Comparison of ENCODE assay signal across 15 mouse cellular contexts in the genomic region with DNA sequence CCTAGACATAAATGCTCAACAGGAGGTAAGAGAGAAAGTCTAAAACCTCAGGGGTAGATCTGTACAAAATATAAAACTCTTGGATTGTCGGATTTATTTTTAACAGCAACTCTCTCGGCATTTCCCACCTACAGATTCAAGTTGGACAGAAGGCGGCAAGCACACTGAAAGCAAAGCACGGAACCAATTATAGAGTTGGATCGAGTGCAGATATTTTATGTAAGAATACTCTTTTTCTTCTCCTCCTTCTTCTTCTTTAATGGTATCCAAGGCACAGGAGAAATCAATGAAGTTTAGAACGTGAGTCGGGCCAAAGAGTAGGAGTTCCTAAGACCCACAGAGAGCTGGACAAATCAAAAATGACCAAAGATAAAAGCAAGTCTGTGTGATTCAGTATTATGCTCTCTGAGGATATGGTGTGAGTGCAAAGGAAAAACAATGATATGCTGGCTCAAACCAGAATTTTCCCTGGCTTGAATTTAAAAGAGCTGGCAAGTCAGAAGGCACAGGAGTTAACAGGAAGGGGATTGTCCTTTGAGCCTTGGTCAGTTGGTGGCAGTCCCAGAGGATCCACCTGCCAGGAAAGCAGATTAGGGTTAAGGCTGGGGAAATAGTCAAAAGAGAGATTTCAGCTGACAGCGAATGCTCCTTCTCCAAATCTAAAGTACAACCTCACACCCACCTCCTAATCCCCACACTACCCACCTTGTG.
DNase-seq lines count a peak whose midpoint lies in the region; ATAC-seq lines count a peak whose summit lies in the region.
"Had no signal": no experiment of that assay in that cellular context is flagged by ENCODE, and none has a peak within 500 bp of the region (broad histone marks: within the 10 kb centered on the region; RNA-seq: fewer than 3 reads in every experiment).

No protein-coding gene starts in this region.

- DNase-seq in midbrain, embryonic 11.5 days (ENCODE audit: low spot score, missing footprints): peak; percentile 60
- peak; percentile 20 to 57 for DNase-seq in left cerebral cortex, adult 18-20 months (ENCODE audit: low spot score in 2 of 2)
- peak; percentile 91 for DNase-seq in telencephalon, adult 2 months (ENCODE audit: low read depth, low spot score)
- DNase-seq in heart, adult 18-20 months: no peak
- DNase-seq in thymus, postnatal 25 days: no peak
- DNase-seq: adrenal gland, postnatal 25 days; cerebellum, adult 9-10 months; heart, adult 2 months; kidney, adult 9 months; kidney, postnatal 4 days; thymus, adult 2 months had no signal

- H3K4me1 ChIP-seq in forebrain, embryonic 16.5 days (replicated peaks; ENCODE audit: control insufficient read depth, insufficient read depth, low read length): no peaks in the 10 kb centered on the region
- peaks cover 4% of the 10 kb centered on the region; the same call in 1 of the 2 replicates for H3K4me1 ChIP-seq in forebrain, embryonic 15.5 days
- no peaks in the 10 kb centered on the region for H3K4me1 ChIP-seq in midbrain, embryonic 11.5 days (ENCODE audit: control insufficient read depth, insufficient read depth, low read length)
- peaks cover 2% of the 10 kb centered on the region for H3K4me1 ChIP-seq in midbrain, embryonic 15.5 days

- no peaks in the 10 kb centered on the region for H3K9me3 ChIP-seq in forebrain, embryonic 16.5 days (ENCODE audit: control insufficient read depth, low read length)
- no peaks in the 10 kb centered on the region for H3K9me3 ChIP-seq in forebrain, embryonic 15.5 days
- H3K9me3 ChIP-seq in midbrain, embryonic 11.5 days (ENCODE audit: control insufficient read depth, low read length): no peaks in the 10 kb centered on the region
- no peaks in the 10 kb centered on the region for H3K9me3 ChIP-seq in midbrain, embryonic 15.5 days

- H3K4me3 ChIP-seq in forebrain, embryonic 16.5 days (replicated peaks; ENCODE audit: low read length): no peak overlapping the region
- no peak overlapping the region for H3K4me3 ChIP-seq in forebrain, embryonic 15.5 days
- no peak overlapping the region for H3K4me3 ChIP-seq in midbrain, embryonic 11.5 days (ENCODE audit: low read depth, low read length)
- H3K4me3 ChIP-seq in midbrain, embryonic 15.5 days: no peak overlapping the region
- H3K4me3 ChIP-seq: heart, adult 2 months; myocyte had no signal

- 0 out of 2 replicates have a peak overlapping the region, but pooled peaks have one; percentile 0 for H3K27ac ChIP-seq in forebrain, embryonic 16.5 days (ENCODE audit: low read length)
- H3K27ac ChIP-seq in forebrain, embryonic 15.5 days (replicated peaks): no peak overlapping the region
- no peak overlapping the region for H3K27ac ChIP-seq in midbrain, embryonic 11.5 days (ENCODE audit: low read depth, low read length)
- H3K27ac ChIP-seq in midbrain, embryonic 15.5 days: no peak overlapping the region
- H3K27ac ChIP-seq: heart, adult 2 months had no signal

- ATAC-seq in forebrain, embryonic 16.5 days: no peak
- ATAC-seq in forebrain, embryonic 15.5 days (replicated peaks): no peak
- no peak for ATAC-seq in midbrain, embryonic 11.5 days (ENCODE audit: low FRiP score)
- ATAC-seq in midbrain, embryonic 15.5 days (replicated peaks): no peak

- H3K36me3 ChIP-seq in forebrain, embryonic 16.5 days (ENCODE audit: control insufficient read depth, insufficient read depth): no peaks in the 10 kb centered on the region
- no peaks in the 10 kb centered on the region for H3K36me3 ChIP-seq in forebrain, embryonic 15.5 days
- H3K36me3 ChIP-seq in midbrain, embryonic 11.5 days (ENCODE audit: control insufficient read depth, insufficient read depth, low read length): no peaks in the 10 kb centered on the region
- no peaks in the 10 kb centered on the region for H3K36me3 ChIP-seq in midbrain, embryonic 15.5 days (replicated peaks)

- H3K9ac ChIP-seq in forebrain, embryonic 16.5 days (replicated peaks; ENCODE audit: low read depth, low read length): no peak overlapping the region
- no peak overlapping the region for H3K9ac ChIP-seq in forebrain, embryonic 15.5 days (replicated peaks)
- no peak overlapping the region for H3K9ac ChIP-seq in midbrain, embryonic 11.5 days (ENCODE audit: low read length)
- no peak overlapping the region for H3K9ac ChIP-seq in midbrain, embryonic 15.5 days

- no peak overlapping the region for H3K4me2 ChIP-seq in forebrain, embryonic 16.5 days (ENCODE audit: low read length)
- H3K4me2 ChIP-seq in forebrain, embryonic 15.5 days (replicated peaks): no peak overlapping the region
- H3K4me2 ChIP-seq in midbrain, embryonic 11.5 days: no peak overlapping the region
- H3K4me2 ChIP-seq in midbrain, embryonic 15.5 days: no peak overlapping the region

- WGBS in forebrain, embryonic 16.5 days: 83% methylated on average over 8 of the region's 8 CpGs
- 88% methylated on average over 8 of the region's 8 CpGs for WGBS in forebrain, embryonic 15.5 days
- 91% methylated on average over 8 of the region's 8 CpGs for WGBS in midbrain, embryonic 11.5 days
- 85% methylated on average over 8 of the region's 8 CpGs for WGBS in midbrain, embryonic 15.5 days

- H3K27me3 ChIP-seq in forebrain, embryonic 16.5 days (replicated peaks; ENCODE audit: control insufficient read depth, insufficient read depth, low read length): no peaks in the 10 kb centered on the region
- H3K27me3 ChIP-seq in forebrain, embryonic 15.5 days: no peaks in the 10 kb centered on the region
- peaks cover 48% of the 10 kb centered on the region for H3K27me3 ChIP-seq in midbrain, embryonic 11.5 days (ENCODE audit: control insufficient read depth, insufficient read depth, low read length)
- 0 out of 2 replicates have a peak, but pooled peaks cover 3% of the 10 kb centered on the region for H3K27me3 ChIP-seq in midbrain, embryonic 15.5 days (replicated peaks)

Comparison
In these comparisons a context has a peak if more than half of its experiments do, and no peak if none do; other contexts are left out.
1. DNase-seq: peak in midbrain, embryonic 11.5 days (single experiment), left cerebral cortex, adult 18-20 months (2 of 2) and telencephalon, adult 2 months (single experiment); none in heart, adult 18-20 months (0 of 2) and thymus, postnatal 25 days (single experiment).